Mouse (Mus musculus) midbrain, embryonic 13.5 days (tissue): ENCODE data around the gene Nrbp1. TPM values are rescaled to one million over a fixed set of nuclear protein-coding genes. Genes with fewer than 3 reads are reported as not detected.
A peak's percentile ranks its signal among the peaks of the same experiment; 100 is the strongest.

Experiments used
- ATAC-seq: fragments of 200-750 bp; cut with Nextera tagmentation; 2 replicates; pipeline ENCODE4 v1.8.0; 2017; ENCODE audit warnings: mild to moderate bottlenecking, moderate TSS enrichment, moderate library complexity
- H3K27ac ChIP-seq: fragments of 300-500 bp; sonication (generic); 2 replicates; pipeline ENCODE4 v1.5.1; 2015; ENCODE audit warnings: inconsistent platforms, mild to moderate bottlenecking, moderate library complexity
- H3K27me3 ChIP-seq: fragments of 300-500 bp; sonication (generic); 2 replicates; pipeline ENCODE4 v1.6.1; 2015; ENCODE audit warnings: mild to moderate bottlenecking, inconsistent platforms
- H3K36me3 ChIP-seq: fragments of 300-500 bp; sonication (generic); 2 replicates; pipeline ENCODE4 v1.6.1; 2015; ENCODE audit warnings: mild to moderate bottlenecking, inconsistent platforms
- H3K4me1 ChIP-seq: fragments of 300-500 bp; sonication (generic); replicated peaks from 2 replicates; pipeline ENCODE4 v1.6.1; 2015; ENCODE audit warnings: inconsistent platforms
- H3K4me2 ChIP-seq: fragments of 300-500 bp; sonication (generic); replicated peaks from 2 replicates; pipeline ENCODE4 v1.6.1; 2015; ENCODE audit warnings: moderate library complexity, mild to moderate bottlenecking, inconsistent platforms
- H3K4me3 ChIP-seq: fragments of 300-500 bp; sonication (generic); replicated peaks from 2 replicates; pipeline ENCODE4 v1.5.1; 2015; ENCODE audit warnings: mild to moderate bottlenecking, inconsistent platforms
- H3K9ac ChIP-seq: fragments of 300-500 bp; sonication (generic); replicated peaks from 2 replicates; pipeline ENCODE4 v1.6.1; 2015; ENCODE audit warnings: mild to moderate bottlenecking, inconsistent platforms
- H3K9me3 ChIP-seq: fragments of 300-500 bp; sonication (generic); 2 replicates; pipeline ENCODE4 v1.6.1; 2016; ENCODE audit warnings: mild to moderate bottlenecking, inconsistent platforms
- WGBS: fragments of 180-500 bp; shearing (Covaris S2); methylation state at CpG from one replicate; pipeline ENCODE4 v1.1.7; 2015; 5-methylcytosine and 5-hydroxymethylcytosine counted together
- polyA plus RNA-seq: library from polyadenylated mRNA; unstranded; fragments of >200 nt; fragmentation: Nextera tagmentation; extraction: Ambion mirVana; gene quantifications from 2 replicates; pipeline ENCODE4 v1.2.1, GENCODE M21; 2015

The Nrbp1 gene
- polyA plus RNA-seq, 1 experiment from 2014 or later: 160 TPM

- H3K9ac ChIP-seq: no peak overlapping the region; the same call in 1 of the 2 replicates
- WGBS: 4% methylated on average over 2 of the region's 2 CpGs
Measured at GRCm38 (mm10) chr5:31219070-31219469, 21.6 kb upstream of the Nrbp1 start.

GRCm38 (mm10) chr5:31219474-31219873 lies 21.2 kb upstream of the Nrbp1 start:
- H3K4me1 ChIP-seq: peaks cover 24% of the 10 kb centered on the region
- peak overlapping the region; percentile 95 for H3K27ac ChIP-seq
- no peaks in the 10 kb centered on the region for H3K36me3 ChIP-seq
- ATAC-seq: no peak
- no peaks in the 10 kb centered on the region for H3K27me3 ChIP-seq
- H3K9ac ChIP-seq: peak overlapping the region; percentile 94
- H3K4me2 ChIP-seq: peak overlapping the region; percentile 91
- 2% methylated on average over 11 of the region's 11 CpGs for WGBS
- no peaks in the 10 kb centered on the region for H3K9me3 ChIP-seq
- peak overlapping the region; percentile 85 for H3K4me3 ChIP-seq

More at GRCm38 (mm10) chr5:31219070-31219469, 21.6 kb upstream of the Nrbp1 start:
- H3K27ac ChIP-seq: no peak overlapping the region
- H3K4me1 ChIP-seq: peaks cover 24% of the 10 kb centered on the region
- H3K4me3 ChIP-seq: peak overlapping the region; percentile 85
- no peaks in the 10 kb centered on the region for H3K9me3 ChIP-seq
- no peak for ATAC-seq
- H3K36me3 ChIP-seq: no peaks in the 10 kb centered on the region
- H3K4me2 ChIP-seq: peak overlapping the region; percentile 91
- H3K27me3 ChIP-seq: no peaks in the 10 kb centered on the region

- Histone ChIP-seq H3K4me1 (peaks cover 24% of the 10 kb centered on the region), H3K4me2 (peak overlapping the region; percentile 91), H3K9ac (peak overlapping the region; percentile 94), H3K9me3 (no peaks in the 10 kb centered on the region), H3K4me3 (peak overlapping the region; percentile 85), H3K27ac (peak overlapping the region; percentile 95), H3K27me3 (no peaks in the 10 kb centered on the region), H3K36me3 (no peaks in the 10 kb centered on the region)
- WGBS: under 1% methylated on average over 40 of the region's 40 CpGs
- peak; percentile 86 for ATAC-seq
Measured at GRCm38 (mm10) chr5:31219911-31220447, 20.7 kb upstream of the Nrbp1 start.

DNA sequence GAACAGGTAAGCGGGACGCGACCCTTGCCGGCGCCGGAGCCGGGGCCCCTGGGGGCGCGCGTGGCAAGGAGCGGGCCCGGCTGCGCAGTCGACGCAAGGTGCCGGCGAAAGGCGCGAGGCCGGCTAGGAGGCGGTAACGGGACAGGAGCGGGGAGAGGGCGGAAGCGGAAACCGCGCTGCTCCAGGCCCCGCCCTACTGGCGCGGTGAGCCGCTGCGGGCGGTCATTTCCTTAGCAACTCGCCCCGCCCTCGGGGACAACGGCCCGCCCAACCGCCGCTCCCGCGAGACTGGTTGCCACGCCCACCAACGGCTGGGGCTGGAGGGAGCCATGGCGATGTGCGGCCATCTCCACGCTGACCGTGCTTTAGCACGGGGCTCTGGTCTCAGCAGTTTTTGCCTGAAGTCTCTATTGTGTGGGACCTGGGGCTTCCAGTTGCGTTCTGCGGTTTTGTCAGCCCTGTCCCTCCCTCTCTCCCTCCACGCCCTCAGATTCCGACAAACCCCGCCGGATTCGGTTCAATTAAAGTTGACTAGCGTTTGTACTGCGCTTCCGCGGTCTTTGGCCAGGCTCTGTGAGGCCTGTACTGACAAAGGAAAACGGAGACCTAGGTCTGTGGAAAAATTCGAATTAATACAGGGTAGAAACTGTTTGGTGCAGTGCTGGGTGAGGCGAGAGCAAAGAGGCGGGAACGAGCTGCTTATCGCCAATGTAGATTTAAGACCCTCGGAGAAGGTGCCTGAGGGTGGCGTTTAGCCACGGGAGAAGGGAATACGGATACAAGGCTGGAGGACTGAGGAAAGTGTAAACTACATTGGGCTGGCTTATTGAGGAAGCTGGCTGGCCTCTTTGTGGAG lies 20.0 kb upstream of the Nrbp1 start, which contains the start of gene Ppm1g:
Gene Ppm1g, minus strand, starts transcription at position 240 of the 856 bp plus-strand sequence.
- Histone ChIP-seq H3K27me3 (no peaks in the 10 kb centered on the region), H3K4me2 (peak within 1 kb of the TSS; percentile 91), H3K36me3 (no peaks in the 10 kb centered on the region), H3K4me3 (peak within 1 kb of the TSS; percentile 85), H3K9ac (peak within 1 kb of the TSS; percentile 94), H3K27ac (peak within 1 kb of the TSS; percentile 95), H3K4me1 (peaks cover 24% of the 10 kb centered on the region), H3K9me3 (no peaks in the 10 kb centered on the region)
- peak; percentile 95 for ATAC-seq
- WGBS: under 1% methylated on average over 70 of the region's 70 CpGs

DNA sequence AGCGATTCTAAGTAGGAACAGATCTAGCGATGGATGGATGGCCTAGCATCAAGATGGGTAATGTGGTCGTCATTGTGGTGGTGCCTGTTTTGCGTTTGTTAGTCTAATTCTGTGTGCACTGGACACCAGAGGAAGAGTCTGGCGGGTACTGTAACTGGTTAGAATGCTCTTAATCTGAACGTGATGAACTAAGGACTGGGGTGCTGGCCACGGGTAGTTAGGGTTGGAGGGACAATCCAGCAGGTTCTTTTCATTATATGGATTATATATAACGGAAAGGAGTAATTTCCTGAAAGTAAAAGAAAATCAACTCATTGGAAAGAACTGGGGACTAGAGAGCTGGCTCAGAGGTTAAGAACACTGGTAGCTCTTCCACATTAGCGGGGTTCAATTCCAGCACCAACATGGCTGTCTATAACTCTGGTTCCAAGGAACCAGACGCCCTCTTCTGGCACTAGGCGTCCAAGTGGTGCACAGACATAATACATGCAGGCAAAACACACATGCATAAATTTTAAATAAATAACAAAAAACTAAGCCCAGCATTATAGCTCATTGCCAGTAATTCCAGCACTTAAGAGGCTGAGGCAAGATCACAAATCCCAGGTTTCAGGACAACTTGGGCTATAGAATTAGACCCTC lies 19.2 kb upstream of the Nrbp1 start:
- Histone ChIP-seq H3K27me3 (no peaks in the 10 kb centered on the region), H3K36me3 (no peaks in the 10 kb centered on the region), H3K9me3 (no peaks in the 10 kb centered on the region), H3K4me1 (peaks cover 24% of the 10 kb centered on the region), H3K4me3 (peak overlapping the region; percentile 85), H3K4me2 (peak overlapping the region; percentile 91), H3K27ac (peak overlapping the region; percentile 95), H3K9ac (peak overlapping the region; percentile 94)
- peak; percentile 29; the same call in 1 of the 2 replicates for ATAC-seq
- 9% methylated on average over 11 of the region's 11 CpGs for WGBS

GRCm38 (mm10) chr5:31222696-31223095 lies 18.0 kb upstream of the Nrbp1 start:
- H3K27me3 ChIP-seq: no peaks in the 10 kb centered on the region
- peaks cover 24% of the 10 kb centered on the region for H3K4me1 ChIP-seq
- ATAC-seq: no peak
- WGBS: 96% methylated on average over 9 of the region's 9 CpGs
- H3K4me2 ChIP-seq: no peak overlapping the region
- H3K4me3 ChIP-seq: no peak overlapping the region
- H3K36me3 ChIP-seq: no peaks in the 10 kb centered on the region
- no peak overlapping the region for H3K27ac ChIP-seq
- H3K9me3 ChIP-seq: no peaks in the 10 kb centered on the region
- H3K9ac ChIP-seq: no peak overlapping the region

DNA sequence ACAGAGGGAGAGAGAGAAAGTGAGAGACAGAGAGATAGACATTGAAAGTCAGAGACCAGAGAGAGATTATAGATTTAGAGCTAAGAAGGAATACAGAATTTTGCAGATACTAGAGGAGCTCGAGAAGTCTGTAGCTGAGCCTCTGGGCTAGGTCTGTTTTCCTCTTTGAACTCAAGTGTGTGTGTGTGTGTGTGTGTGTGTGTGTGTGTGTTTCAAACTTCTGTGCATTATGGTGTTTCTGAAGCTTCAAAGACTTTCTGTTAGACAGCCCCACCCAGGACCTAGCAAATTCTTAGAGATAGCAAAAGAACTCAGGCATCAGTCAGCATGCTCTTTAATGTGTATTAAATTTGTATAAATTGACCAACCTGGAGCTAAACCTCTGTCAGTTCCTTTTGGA lies 14.0 kb upstream of the Nrbp1 start:
- no peaks in the 10 kb centered on the region for H3K9me3 ChIP-seq
- H3K4me3 ChIP-seq: no peak overlapping the region
- peaks cover 2% of the 10 kb centered on the region for H3K4me1 ChIP-seq
- 75% methylated on average over 1 of the region's 1 CpGs for WGBS
- H3K36me3 ChIP-seq: no peaks in the 10 kb centered on the region
- no peaks in the 10 kb centered on the region for H3K27me3 ChIP-seq
- no peak overlapping the region for H3K27ac ChIP-seq
- ATAC-seq: no peak
- no peak overlapping the region for H3K4me2 ChIP-seq
- no peak overlapping the region for H3K9ac ChIP-seq

DNA sequence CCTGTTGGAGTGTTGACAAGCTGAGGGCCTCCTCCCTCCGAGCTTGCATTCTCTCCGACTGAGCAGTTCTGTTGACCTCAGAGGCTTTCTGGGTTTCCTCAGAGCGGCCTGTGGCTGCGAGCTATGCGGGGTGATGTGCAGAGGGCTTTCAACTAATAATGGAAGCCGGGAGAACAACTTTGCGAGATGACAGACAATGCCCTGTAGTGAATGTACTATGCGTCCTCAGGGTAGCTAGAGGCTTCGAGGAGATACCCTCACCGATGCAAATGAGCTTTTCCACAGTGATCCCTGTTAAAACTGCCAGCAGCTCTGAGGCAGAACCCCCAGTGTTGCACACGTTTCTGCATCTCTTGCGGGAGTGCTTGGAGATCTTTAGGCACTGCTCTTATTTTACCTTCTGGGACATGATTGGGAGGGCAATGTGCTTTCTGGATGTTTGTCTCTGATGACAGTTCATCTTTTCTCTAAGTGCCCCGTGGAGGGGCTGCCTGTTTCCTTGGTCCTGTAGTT lies 914 bp downstream of the Nrbp1 start:
- peaks cover 1% of the 10 kb centered on the region; the same call in 1 of the 2 replicates for H3K9me3 ChIP-seq
- H3K4me3 ChIP-seq: peak overlapping the region; percentile 93
- peak overlapping the region; percentile 96 for H3K9ac ChIP-seq
- H3K36me3 ChIP-seq: peaks cover 30% of the 10 kb centered on the region
- no peak for ATAC-seq
- no peaks in the 10 kb centered on the region for H3K27me3 ChIP-seq
- H3K27ac ChIP-seq: peak overlapping the region; percentile 97
- H3K4me2 ChIP-seq: peak overlapping the region; percentile 76
- WGBS: under 1% methylated on average over 13 of the region's 13 CpGs
- H3K4me1 ChIP-seq: peaks cover 14% of the 10 kb centered on the region

GRCm38 (mm10) chr5:31242191-31242590 lies 1.5 kb downstream of the Nrbp1 start:
- Histone ChIP-seq H3K4me1 (peaks cover 14% of the 10 kb centered on the region), H3K36me3 (peaks cover 36% of the 10 kb centered on the region), H3K27me3 (no peaks in the 10 kb centered on the region), H3K4me3 (peak overlapping the region; percentile 93), H3K9ac (peak overlapping the region; percentile 96), H3K4me2 (peak overlapping the region; percentile 76), H3K9me3 (no peaks in the 10 kb centered on the region), H3K27ac (no peak overlapping the region; the same call in 1 of the 2 replicates)
- 24% methylated on average over 10 of the region's 10 CpGs for WGBS
- ATAC-seq: no peak

- Histone ChIP-seq H3K9ac (no peak overlapping the region), H3K9me3 (no peaks in the 10 kb centered on the region), H3K4me1 (peaks cover 9% of the 10 kb centered on the region), H3K27ac (no peak overlapping the region), H3K4me3 (no peak overlapping the region), H3K4me2 (no peak overlapping the region), H3K27me3 (no peaks in the 10 kb centered on the region), H3K36me3 (peaks cover 99% of the 10 kb centered on the region)
- 54% methylated on average over 4 of the region's 4 CpGs for WGBS
- peak; percentile 37; the same call in 1 of the 2 replicates for ATAC-seq
Measured at GRCm38 (mm10) chr5:31250716-31251115, 10.1 kb downstream of the Nrbp1 start.

GRCm38 (mm10) chr5:31251541-31252101 lies 11.0 kb downstream of the Nrbp1 start, which contains the start of gene Krtcap3:
Krtcap3 (plus strand) TSS chr5:31251691.
- Histone ChIP-seq H3K9ac (peak within 1 kb of the TSS; percentile 41; the same call in 1 of the 2 replicates), H3K4me1 (peaks cover 9% of the 10 kb centered on the region), H3K27ac (no peak within 1 kb of the TSS), H3K9me3 (no peaks in the 10 kb centered on the region), H3K27me3 (no peaks in the 10 kb centered on the region), H3K4me2 (peak within 1 kb of the TSS; percentile 15), H3K4me3 (no peak within 1 kb of the TSS), H3K36me3 (peaks cover 99% of the 10 kb centered on the region)
- WGBS: 13% methylated on average over 45 of the region's 47 CpGs
- ATAC-seq: peak; percentile 75
